In genomic region chr11:113326387-113327011, GRCm38 (mm10) we compare ENCODE assay signal across 8 mouse cellular contexts.
DNase-seq lines count a peak whose midpoint lies in the region; ATAC-seq and TF ChIP-seq lines count a peak whose summit lies in the region.

No protein-coding gene starts in this region.

- H3K4me3 ChIP-seq in forebrain, embryonic 16.5 days (replicated peaks; ENCODE audit: low read length) = no peak overlapping the region
- H3K4me3 ChIP-seq in lung, postnatal 0 days (ENCODE audit: low read depth, low read length) = peak overlapping the region; percentile 12; the same call in 1 of the 2 replicates

- TF ChIP-seq EP300 in lung, postnatal 0 days (IDR thresholded peaks at IDR 0.05) = no peak

- H3K4me2 ChIP-seq in forebrain, embryonic 16.5 days (ENCODE audit: low read length) = peak overlapping the region; percentile 27
- peak overlapping the region; percentile 33 for H3K4me2 ChIP-seq in lung, postnatal 0 days (replicated peaks; ENCODE audit: low read depth, low read length)

- peak overlapping the region; percentile 15; the same call in 1 of the 2 replicates for H3K9ac ChIP-seq in forebrain, embryonic 16.5 days (replicated peaks; ENCODE audit: low read depth, low read length)
- H3K9ac ChIP-seq in lung, postnatal 0 days (replicated peaks; ENCODE audit: low read depth) = no peak overlapping the region

- peak; percentile 58 for DNase-seq in Muller cell, postnatal 12 days (ENCODE audit: inconsistent ontology term)
- peak; percentile 46 to 58 for DNase-seq in cerebellum, adult 18-20 months
- DNase-seq in heart, postnatal 4 days = peak; percentile 84
- peak; percentile 22 to 67 for DNase-seq in layer of hippocampus, adult 18-20 months (ENCODE audit: low spot score in 2 of 2)
- DNase-seq in lung, postnatal 0 days (ENCODE audit: low spot score) = peak; percentile 58
- peak; percentile 80 for DNase-seq in retina, embryonic 14.5 days (ENCODE audit: low spot score)
- peak; percentile 30 for DNase-seq in urinary bladder, postnatal 10 days (ENCODE audit: low spot score)

- H3K9me3 ChIP-seq in forebrain, embryonic 16.5 days (ENCODE audit: control insufficient read depth, low read length) = no peaks in the 10 kb centered on the region
- H3K9me3 ChIP-seq in lung, postnatal 0 days (ENCODE audit: low read length) = no peaks in the 10 kb centered on the region

- TF ChIP-seq CTCF in lung, postnatal 0 days (IDR thresholded peaks at IDR 0.05) = peak; percentile 88

- WGBS in forebrain, embryonic 16.5 days = 23% methylated on average over 18 of the region's 18 CpGs
- 28% methylated on average over 18 of the region's 18 CpGs for WGBS in lung, postnatal 0 days

- peaks cover 14% of the 10 kb centered on the region for H3K4me1 ChIP-seq in forebrain, embryonic 16.5 days (replicated peaks; ENCODE audit: control insufficient read depth, insufficient read depth, low read length)
- no peaks in the 10 kb centered on the region; the same call in 1 of the 2 replicates for H3K4me1 ChIP-seq in lung, postnatal 0 days (ENCODE audit: insufficient read depth, low read depth, low read length)

- H3K27me3 ChIP-seq in forebrain, embryonic 16.5 days (replicated peaks; ENCODE audit: control insufficient read depth, insufficient read depth, low read length) = no peaks in the 10 kb centered on the region
- H3K27me3 ChIP-seq in lung, postnatal 0 days (replicated peaks; ENCODE audit: insufficient read depth, low read length) = no peaks in the 10 kb centered on the region

- peak; percentile 83 for ATAC-seq in forebrain, embryonic 16.5 days
- peak; percentile 70 for ATAC-seq in lung, postnatal 0 days

- H3K36me3 ChIP-seq in forebrain, embryonic 16.5 days (ENCODE audit: control insufficient read depth, insufficient read depth) = no peaks in the 10 kb centered on the region
- no peaks in the 10 kb centered on the region for H3K36me3 ChIP-seq in lung, postnatal 0 days (ENCODE audit: insufficient read depth, low read length)

- peak overlapping the region; percentile 39 for H3K27ac ChIP-seq in forebrain, embryonic 16.5 days (ENCODE audit: low read length)
- no peak overlapping the region for H3K27ac ChIP-seq in lung, postnatal 0 days (ENCODE audit: low read length)

Comparison
In these comparisons a context has a peak if more than half of its experiments do, and no peak if none do; other contexts are left out.
1. DNase-seq: peak in every context shown above with its lines; median percentile 84 in heart, postnatal 4 days; 80 in retina, embryonic 14.5 days; 58 in Muller cell, postnatal 12 days; 58 in lung, postnatal 0 days; 52 in cerebellum, adult 18-20 months; 44 in layer of hippocampus, adult 18-20 months; 30 in urinary bladder, postnatal 10 days.